Mouse (Mus musculus): ENCODE measurements around the gene Rreb1. TPM values are rescaled to one million over a fixed set of nuclear protein-coding genes. Genes with fewer than 3 reads are reported as not detected.
A peak's percentile ranks its signal among the peaks of the same experiment; 100 is the strongest.

Rreb1 gene
- polyA plus RNA-seq, 1 experiment from 2014 or later = 9.0 TPM

DNA sequence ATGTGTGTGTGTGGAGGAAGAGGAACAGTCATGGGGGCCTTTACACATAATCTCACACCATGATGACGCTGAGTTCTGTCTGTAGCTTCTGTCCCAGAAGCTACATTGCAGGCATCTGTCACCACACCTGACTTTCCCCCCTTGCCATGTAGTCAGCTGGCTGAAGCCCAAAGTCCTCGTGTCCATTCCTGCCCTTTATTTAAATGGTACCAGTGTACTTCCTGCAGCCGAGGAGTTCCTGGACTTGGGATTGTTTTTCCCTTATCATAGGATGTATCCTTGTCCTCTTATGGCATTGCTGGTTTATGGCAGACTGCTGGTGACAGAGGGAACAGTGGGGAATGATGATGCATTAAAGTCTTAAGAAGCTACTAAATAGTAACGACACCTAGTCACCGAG lies 120.6 kb downstream of the Rreb1 start:
- no peak for TF ChIP-seq CTCF (IDR thresholded peaks at IDR 0.05; ENCODE audit: low read depth)
- Histone ChIP-seq H3K4me2 (ENCODE audit: low read length) (no peak overlapping the region), H3K27ac (no peak overlapping the region), H3K4me3 (replicated peaks; ENCODE audit: low read depth, low read length) (no peak overlapping the region), H3K36me3 (ENCODE audit: insufficient read depth, low read length) (peaks cover 24% of the 10 kb centered on the region), H3K9ac (ENCODE audit: low read depth, low read length) (no peak overlapping the region), H3K27me3 (ENCODE audit: insufficient read depth, low read length) (no peaks in the 10 kb centered on the region), H3K4me1 (replicated peaks; ENCODE audit: insufficient read depth, low read length) (no peaks in the 10 kb centered on the region), H3K9me3 (replicated peaks; ENCODE audit: low read length) (no peaks in the 10 kb centered on the region)
- no peak for ATAC-seq (replicated peaks; ENCODE audit: low FRiP score, low read depth)
- WGBS = 71% methylated on average over 5 of the region's 5 CpGs
- no peak for DNase-seq (ENCODE audit: low spot score)

DNA sequence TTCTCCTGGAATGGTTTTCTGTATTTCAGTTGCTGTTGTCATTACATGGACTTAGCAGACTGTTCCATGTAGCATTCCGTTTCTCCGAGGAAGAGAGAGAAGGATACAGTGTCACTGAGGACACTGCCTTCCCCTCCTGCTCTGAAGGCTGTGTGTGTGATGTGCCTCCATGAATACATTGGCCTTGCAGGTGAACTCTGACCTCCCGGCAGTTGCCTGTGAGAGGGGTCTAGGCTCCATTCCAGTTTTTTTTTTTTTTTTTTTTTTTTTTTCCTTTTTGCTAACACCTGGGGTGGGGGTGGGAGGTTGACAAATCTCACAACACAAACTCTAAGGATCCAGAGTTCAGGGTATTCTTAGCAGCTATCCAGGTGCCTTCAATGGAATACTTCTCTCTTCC lies 124.8 kb downstream of the Rreb1 start:
- ATAC-seq (replicated peaks; ENCODE audit: low FRiP score, low read depth) (no peak), DNase-seq (ENCODE audit: low spot score) (no peak)
- TF ChIP-seq CTCF (IDR thresholded peaks at IDR 0.05; ENCODE audit: low read depth) = no peak
- 0 out of 2 replicates have a peak, but pooled peaks cover 4% of the 10 kb centered on the region for H3K4me1 ChIP-seq (replicated peaks; ENCODE audit: insufficient read depth, low read length)
- no peak overlapping the region for H3K4me2 ChIP-seq (ENCODE audit: low read length)
- H3K9ac ChIP-seq (ENCODE audit: low read depth, low read length) = no peak overlapping the region
- H3K27ac ChIP-seq = peak overlapping the region; percentile 43; the same call in 1 of the 2 replicates
- no peak overlapping the region for H3K4me3 ChIP-seq (replicated peaks; ENCODE audit: low read depth, low read length)
- H3K9me3 ChIP-seq (replicated peaks; ENCODE audit: low read length) = no peaks in the 10 kb centered on the region
- 71% methylated on average over 3 of the region's 3 CpGs for WGBS
- no peaks in the 10 kb centered on the region for H3K27me3 ChIP-seq (ENCODE audit: insufficient read depth, low read length)
- peaks cover 23% of the 10 kb centered on the region for H3K36me3 ChIP-seq (ENCODE audit: insufficient read depth, low read length)

DNA sequence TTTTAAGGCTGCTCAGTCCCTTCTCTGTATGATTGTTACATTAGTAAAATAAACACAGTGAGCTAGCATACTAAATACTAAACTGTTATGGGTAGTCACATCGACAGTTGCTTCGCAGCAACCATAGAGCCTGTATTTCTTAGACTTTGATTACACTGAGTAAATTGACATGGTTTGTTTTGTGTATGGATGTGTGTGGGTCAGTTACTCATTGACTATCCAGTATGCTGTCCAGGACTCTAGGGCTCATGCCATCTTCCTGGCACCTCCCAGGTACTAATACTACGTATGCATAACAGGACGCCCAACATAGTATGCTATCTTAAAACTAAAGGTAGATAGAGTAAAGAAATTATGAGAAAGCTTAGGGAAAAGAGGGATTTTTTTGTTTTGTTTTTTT lies 125.3 kb downstream of the Rreb1 start:
- WGBS = 89% methylated on average over 4 of the region's 4 CpGs
- no peaks in the 10 kb centered on the region for H3K27me3 ChIP-seq (ENCODE audit: insufficient read depth, low read length)
- H3K9ac ChIP-seq (ENCODE audit: low read depth, low read length) = no peak overlapping the region
- ATAC-seq (replicated peaks; ENCODE audit: low FRiP score, low read depth) (no peak), DNase-seq (ENCODE audit: low spot score) (no peak)
- no peak for TF ChIP-seq CTCF (IDR thresholded peaks at IDR 0.05; ENCODE audit: low read depth)
- no peaks in the 10 kb centered on the region for H3K9me3 ChIP-seq (replicated peaks; ENCODE audit: low read length)
- 0 out of 2 replicates have a peak, but pooled peaks cover 8% of the 10 kb centered on the region for H3K4me1 ChIP-seq (replicated peaks; ENCODE audit: insufficient read depth, low read length)
- H3K27ac ChIP-seq = 0 out of 2 replicates have a peak overlapping the region, but pooled peaks have one; percentile 43
- no peak overlapping the region for H3K4me3 ChIP-seq (replicated peaks; ENCODE audit: low read depth, low read length)
- H3K4me2 ChIP-seq (ENCODE audit: low read length) = no peak overlapping the region
- H3K36me3 ChIP-seq (ENCODE audit: insufficient read depth, low read length) = peaks cover 22% of the 10 kb centered on the region

DNA sequence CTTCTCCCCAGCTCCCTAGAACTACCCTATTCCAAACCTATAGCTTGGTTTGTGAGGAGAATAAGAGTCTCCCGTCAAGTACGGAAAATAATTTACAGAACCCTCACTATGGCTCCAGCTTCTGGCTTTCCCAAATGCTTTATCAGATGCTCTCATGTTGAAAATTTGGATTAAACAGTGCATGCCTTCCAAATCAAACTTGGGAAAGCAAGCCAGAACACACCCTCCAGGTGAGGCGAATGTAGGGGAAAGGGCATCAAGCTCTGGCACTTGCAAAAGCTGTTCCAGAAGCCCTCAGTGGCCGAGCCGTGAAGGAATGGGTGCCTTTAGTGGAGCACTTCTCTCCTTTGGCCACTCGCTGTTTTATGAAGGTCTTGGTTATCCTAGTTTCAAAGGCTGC lies 126.2 kb downstream of the Rreb1 start:
- H3K9ac ChIP-seq (ENCODE audit: low read depth, low read length) = no peak overlapping the region
- H3K4me2 ChIP-seq (ENCODE audit: low read length) = no peak overlapping the region
- H3K4me3 ChIP-seq (replicated peaks; ENCODE audit: low read depth, low read length) = no peak overlapping the region
- no peaks in the 10 kb centered on the region for H3K9me3 ChIP-seq (replicated peaks; ENCODE audit: low read length)
- H3K36me3 ChIP-seq (ENCODE audit: insufficient read depth, low read length) = peaks cover 25% of the 10 kb centered on the region
- H3K4me1 ChIP-seq (replicated peaks; ENCODE audit: insufficient read depth, low read length) = 0 out of 2 replicates have a peak, but pooled peaks cover 8% of the 10 kb centered on the region
- DNase-seq (ENCODE audit: low spot score) (no peak), ATAC-seq (replicated peaks; ENCODE audit: low FRiP score, low read depth) (no peak)
- no peaks in the 10 kb centered on the region for H3K27me3 ChIP-seq (ENCODE audit: insufficient read depth, low read length)
- no peak overlapping the region for H3K27ac ChIP-seq
- TF ChIP-seq CTCF (IDR thresholded peaks at IDR 0.05; ENCODE audit: low read depth) = no peak
- WGBS = 86% methylated on average over 6 of the region's 6 CpGs

DNA sequence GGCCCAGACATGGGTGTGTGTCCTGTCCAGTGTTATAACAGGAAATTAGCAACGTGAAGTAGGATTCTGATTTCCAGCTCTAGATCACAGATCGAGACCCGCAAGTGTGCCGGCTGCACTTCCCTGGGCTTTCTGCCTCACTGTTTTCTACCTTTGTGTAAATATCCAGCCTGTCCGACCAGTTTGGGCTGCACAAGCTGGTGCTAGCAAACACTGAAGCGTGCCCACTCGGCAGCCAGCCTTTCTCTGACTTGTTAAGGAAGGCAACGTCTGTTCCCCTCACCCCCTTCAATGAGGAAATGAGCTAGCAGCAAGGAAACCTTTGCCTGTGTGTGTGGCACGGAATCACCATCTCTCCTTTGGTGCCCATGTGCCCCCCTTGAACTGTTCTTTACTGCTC lies 129.9 kb downstream of the Rreb1 start:
- H3K27me3 ChIP-seq (ENCODE audit: insufficient read depth, low read length) = no peaks in the 10 kb centered on the region

DNA sequence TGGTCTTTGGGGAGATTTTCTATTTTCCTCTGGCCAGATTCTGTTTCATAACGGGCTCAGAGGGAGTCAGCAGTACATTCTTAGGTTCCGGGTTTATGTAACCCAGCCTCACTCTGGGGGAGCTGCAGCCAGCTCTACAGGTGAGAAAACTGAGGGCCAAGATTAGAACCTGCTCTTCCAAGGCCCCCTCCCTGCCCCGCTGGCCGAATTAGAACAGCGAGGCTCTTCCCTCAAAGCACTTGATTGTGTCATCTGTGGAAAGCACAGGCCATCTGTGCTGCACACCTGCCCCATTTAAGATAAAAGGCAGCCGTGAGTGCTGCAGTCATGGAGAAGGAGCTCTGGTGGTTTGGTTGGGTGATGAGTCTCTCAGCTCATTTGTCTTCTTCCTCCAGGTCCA lies 130.3 kb downstream of the Rreb1 start:
- TF ChIP-seq CTCF (IDR thresholded peaks at IDR 0.05; ENCODE audit: low read depth) = no peak
- H3K4me2 ChIP-seq (ENCODE audit: low read length) = no peak overlapping the region
- ATAC-seq (replicated peaks; ENCODE audit: low FRiP score, low read depth) (no peak), DNase-seq (ENCODE audit: low spot score) (no peak)
- peaks cover 8% of the 10 kb centered on the region; the same call in 1 of the 2 replicates for H3K4me1 ChIP-seq (replicated peaks; ENCODE audit: insufficient read depth, low read length)
- H3K27ac ChIP-seq = peak overlapping the region; percentile 75
- H3K9ac ChIP-seq (ENCODE audit: low read depth, low read length) = no peak overlapping the region
- no peaks in the 10 kb centered on the region for H3K27me3 ChIP-seq (ENCODE audit: insufficient read depth, low read length)
- H3K4me3 ChIP-seq (replicated peaks; ENCODE audit: low read depth, low read length) = no peak overlapping the region
- no peaks in the 10 kb centered on the region for H3K9me3 ChIP-seq (replicated peaks; ENCODE audit: low read length)
- peaks cover 29% of the 10 kb centered on the region; the same call in 1 of the 2 replicates for H3K36me3 ChIP-seq (ENCODE audit: insufficient read depth, low read length)
- WGBS = 73% methylated on average over 6 of the region's 6 CpGs

More for the DNA sequence above, 129.9 kb downstream of the Rreb1 start:
- Histone ChIP-seq H3K27ac (peak overlapping the region; percentile 75), H3K4me3 (replicated peaks; ENCODE audit: low read depth, low read length) (no peak overlapping the region), H3K9ac (ENCODE audit: low read depth, low read length) (no peak overlapping the region), H3K36me3 (ENCODE audit: insufficient read depth, low read length) (peaks cover 29% of the 10 kb centered on the region; the same call in 1 of the 2 replicates), H3K9me3 (replicated peaks; ENCODE audit: low read length) (no peaks in the 10 kb centered on the region), H3K4me2 (ENCODE audit: low read length) (no peak overlapping the region), H3K4me1 (replicated peaks; ENCODE audit: insufficient read depth, low read length) (peaks cover 8% of the 10 kb centered on the region; the same call in 1 of the 2 replicates)
- no peak; the same call in 1 of the 2 replicates for ATAC-seq (replicated peaks; ENCODE audit: low FRiP score, low read depth)
- no peak for TF ChIP-seq CTCF (IDR thresholded peaks at IDR 0.05; ENCODE audit: low read depth)
- 52% methylated on average over 9 of the region's 9 CpGs for WGBS
- DNase-seq (ENCODE audit: low spot score) = peak; percentile 27

DNA sequence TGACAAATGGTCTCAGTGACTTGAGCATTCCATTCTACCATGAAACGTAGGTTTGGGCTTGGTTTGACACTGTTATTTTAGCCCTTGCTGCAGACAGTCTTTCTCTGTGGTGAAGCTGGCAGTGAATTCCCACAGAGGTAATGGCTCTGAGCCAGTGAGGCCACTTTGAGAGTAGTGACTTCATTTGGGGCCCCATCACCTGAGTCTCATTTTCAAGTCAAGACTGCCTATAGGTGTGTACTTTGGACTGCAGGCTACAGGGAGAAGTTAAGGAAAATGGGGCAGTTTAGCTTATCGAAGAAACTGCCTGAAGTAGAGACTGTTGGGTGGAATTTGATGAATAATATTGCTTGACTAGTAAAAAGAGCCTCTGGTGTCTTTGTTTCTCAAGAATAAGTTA lies 131.0 kb downstream of the Rreb1 start:
- no peak overlapping the region for H3K4me2 ChIP-seq (ENCODE audit: low read length)
- no peaks in the 10 kb centered on the region for H3K9me3 ChIP-seq (replicated peaks; ENCODE audit: low read length)
- no peaks in the 10 kb centered on the region for H3K27me3 ChIP-seq (ENCODE audit: insufficient read depth, low read length)
- H3K4me1 ChIP-seq (replicated peaks; ENCODE audit: insufficient read depth, low read length) = peaks cover 8% of the 10 kb centered on the region; the same call in 1 of the 2 replicates
- no peak overlapping the region for H3K9ac ChIP-seq (ENCODE audit: low read depth, low read length)
- 75% methylated on average over 2 of the region's 2 CpGs for WGBS
- no peak for DNase-seq (ENCODE audit: low spot score)
- H3K27ac ChIP-seq = no peak overlapping the region
- no peak for ATAC-seq (replicated peaks; ENCODE audit: low FRiP score, low read depth)
- peaks cover 27% of the 10 kb centered on the region; the same call in 1 of the 2 replicates for H3K36me3 ChIP-seq (ENCODE audit: insufficient read depth, low read length)
- no peak overlapping the region for H3K4me3 ChIP-seq (replicated peaks; ENCODE audit: low read depth, low read length)
- no peak for TF ChIP-seq CTCF (IDR thresholded peaks at IDR 0.05; ENCODE audit: low read depth)
